ENCODE assay signal across 13 mouse cellular contexts in genomic region chr5:131832891-131833876, GRCm38 (mm10).
DNase-seq lines count a peak whose midpoint lies in the region; ATAC-seq lines count a peak whose summit lies in the region.
"Had no signal": no experiment of that assay in that cellular context is flagged by ENCODE, and none has a peak within 500 bp of the region (broad histone marks: within the 10 kb centered on the region; RNA-seq: fewer than 3 reads in every experiment).

No protein-coding gene starts in this region.

- no peaks in the 10 kb centered on the region for H3K9me3 ChIP-seq in forebrain, embryonic 12.5 days
- H3K9me3 ChIP-seq in hindbrain, embryonic 15.5 days, result no peaks in the 10 kb centered on the region
- no peaks in the 10 kb centered on the region for H3K9me3 ChIP-seq in neural tube, embryonic 11.5 days (ENCODE audit: control insufficient read depth, low read length)
- no peaks in the 10 kb centered on the region for H3K9me3 ChIP-seq in liver, embryonic 12.5 days (replicated peaks)

- 18% methylated on average over 19 of the region's 19 CpGs for WGBS in forebrain, embryonic 12.5 days
- 26% methylated on average over 19 of the region's 19 CpGs for WGBS in hindbrain, embryonic 15.5 days
- 21% methylated on average over 19 of the region's 19 CpGs for WGBS in neural tube, embryonic 11.5 days
- 53% methylated on average over 19 of the region's 19 CpGs for WGBS in liver, embryonic 12.5 days (ENCODE audit: insufficient replicate concordance)

- intact Hi-C loops in left cerebral cortex, postnatal 14 days (cut with DNase I), result no loop called here

- peaks cover 28% of the 10 kb centered on the region for H3K4me1 ChIP-seq in forebrain, embryonic 12.5 days
- peaks cover 19% of the 10 kb centered on the region for H3K4me1 ChIP-seq in hindbrain, embryonic 15.5 days (replicated peaks)
- H3K4me1 ChIP-seq in neural tube, embryonic 11.5 days (ENCODE audit: control insufficient read depth, insufficient read depth, low read length), result peaks cover 9% of the 10 kb centered on the region; the same call in 1 of the 2 replicates
- H3K4me1 ChIP-seq in liver, embryonic 12.5 days, result no peaks in the 10 kb centered on the region

- no peaks in the 10 kb centered on the region for H3K36me3 ChIP-seq in forebrain, embryonic 12.5 days (replicated peaks)
- H3K36me3 ChIP-seq in hindbrain, embryonic 15.5 days, result no peaks in the 10 kb centered on the region
- no peaks in the 10 kb centered on the region for H3K36me3 ChIP-seq in neural tube, embryonic 11.5 days (ENCODE audit: control insufficient read depth, insufficient read depth, low read length)
- no peaks in the 10 kb centered on the region for H3K36me3 ChIP-seq in liver, embryonic 12.5 days

- H3K9ac ChIP-seq in forebrain, embryonic 12.5 days, result no peak overlapping the region
- H3K9ac ChIP-seq in hindbrain, embryonic 15.5 days, result no peak overlapping the region
- H3K9ac ChIP-seq in neural tube, embryonic 11.5 days (ENCODE audit: low read length), result no peak overlapping the region
- no peak overlapping the region for H3K9ac ChIP-seq in liver, embryonic 12.5 days

- peak; percentile 90 for ATAC-seq in forebrain, embryonic 12.5 days (ENCODE audit: low FRiP score)
- ATAC-seq in hindbrain, embryonic 15.5 days (ENCODE audit: low FRiP score, low read depth), result peak; percentile 54; the same call in 1 of the 2 replicates
- ATAC-seq in neural tube, embryonic 11.5 days (ENCODE audit: insufficient read depth, low FRiP score, low TSS enrichment), result peak; percentile 53
- no peak for ATAC-seq in liver, embryonic 12.5 days
- ATAC-seq: CD4-positive, CD25-positive, alpha-beta regulatory T cell, adult 4 months; Patski had no signal

- no peak overlapping the region for H3K4me3 ChIP-seq in forebrain, embryonic 12.5 days (replicated peaks)
- no peak overlapping the region for H3K4me3 ChIP-seq in hindbrain, embryonic 15.5 days
- no peak overlapping the region for H3K4me3 ChIP-seq in neural tube, embryonic 11.5 days (ENCODE audit: low read depth, low read length)
- H3K4me3 ChIP-seq in liver, embryonic 12.5 days, result no peak overlapping the region

- H3K27me3 ChIP-seq in forebrain, embryonic 12.5 days, result no peaks in the 10 kb centered on the region
- no peaks in the 10 kb centered on the region for H3K27me3 ChIP-seq in hindbrain, embryonic 15.5 days
- H3K27me3 ChIP-seq in neural tube, embryonic 11.5 days (ENCODE audit: control insufficient read depth, insufficient read depth, low read length), result no peaks in the 10 kb centered on the region
- H3K27me3 ChIP-seq in liver, embryonic 12.5 days (replicated peaks), result no peaks in the 10 kb centered on the region
- H3K27me3 ChIP-seq: Patski had no signal

- DNase-seq in embryo, embryonic 11 days, result peak; percentile 68
- peak; percentile 74 for DNase-seq in neural tube, embryonic 11.5 days (ENCODE audit: low spot score)
- DNase-seq in left cerebral cortex, postnatal 14 days (ENCODE audit: low spot score in 2 of 2), result no peak
- DNase-seq in heart, adult 8-10 months (ENCODE audit: low spot score), result no peak
- no peak for DNase-seq in heart, adult 9 months (ENCODE audit: low spot score in 2 of 2)
- DNase-seq: cerebellum, postnatal 36 days; heart, postnatal 4 days had no signal

- H3K4me2 ChIP-seq in forebrain, embryonic 12.5 days, result 0 out of 2 replicates have a peak overlapping the region, but pooled peaks have one; percentile 15
- no peak overlapping the region for H3K4me2 ChIP-seq in hindbrain, embryonic 15.5 days
- H3K4me2 ChIP-seq in neural tube, embryonic 11.5 days (ENCODE audit: low read depth), result no peak overlapping the region
- H3K4me2 ChIP-seq in liver, embryonic 12.5 days, result no peak overlapping the region

- H3K27ac ChIP-seq in forebrain, embryonic 12.5 days, result peak overlapping the region; percentile 82
- H3K27ac ChIP-seq in hindbrain, embryonic 15.5 days (replicated peaks), result peak overlapping the region; percentile 54; the same call in 1 of the 2 replicates
- H3K27ac ChIP-seq in neural tube, embryonic 11.5 days (ENCODE audit: low read depth, low read length), result peak overlapping the region; percentile 67
- no peak overlapping the region for H3K27ac ChIP-seq in liver, embryonic 12.5 days
- H3K27ac ChIP-seq: kidney, postnatal 0 days had no signal

Comparison
In these comparisons a context has a peak if more than half of its experiments do, and no peak if none do; other contexts are left out.
1. DNase-seq: peak in embryo, embryonic 11 days (single experiment) and neural tube, embryonic 11.5 days (single experiment); none in left cerebral cortex, postnatal 14 days (0 of 2), heart, adult 8-10 months (single experiment) and heart, adult 9 months (0 of 2).